Mouse (Mus musculus): ENCODE data around the gene Slc41a3.

DNA sequence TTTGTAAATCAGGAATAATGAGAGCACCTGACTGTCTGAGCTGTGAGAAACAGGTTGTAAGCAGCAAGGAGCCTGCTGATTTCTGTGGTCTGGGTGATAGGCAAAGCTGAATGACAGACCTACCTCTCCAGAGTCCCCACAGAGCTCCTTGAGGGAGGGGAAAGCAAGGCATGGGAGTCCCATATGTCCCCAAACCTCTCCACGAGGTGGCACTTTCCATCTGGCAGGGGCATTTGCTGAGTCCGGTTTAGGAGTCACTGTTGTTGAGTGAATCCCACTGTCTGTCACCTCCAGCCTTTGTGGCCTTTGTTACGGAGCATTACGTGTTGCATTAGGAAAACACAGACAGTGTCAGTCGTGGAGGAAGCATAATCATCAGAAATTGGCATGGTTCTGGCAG lies 15.4 kb downstream of the Slc41a3 start:
- TF ChIP-seq CTCF (conservative IDR thresholded peaks at IDR 0.05; ENCODE audit: low read length), result no peak
- TF ChIP-seq POU5F1 (IDR thresholded peaks at IDR 0.05; ENCODE audit: borderline replicate concordance, low read length), result no peak
- TF ChIP-seq NANOG (IDR thresholded peaks at IDR 0.05; ENCODE audit: borderline replicate concordance, low read length), result no peak
